Mouse (Mus musculus) forebrain, embryonic 14.5 days (tissue): ENCODE results near the gene Pde6g. TPM values are rescaled to one million over a fixed set of nuclear protein-coding genes. Genes with fewer than 3 reads are reported as not detected.
"Not testable (repeated sequence)": the region's sequence is repeated elsewhere in the genome, so short reads cannot be mapped to it uniquely, and the experiment has no call there.

Experiments used
- ATAC-seq: fragments of 200-750 bp; cut with Nextera tagmentation; 2 replicates; pipeline ENCODE4 v1.8.0; 2017; ENCODE audit warnings: mild to moderate bottlenecking, moderate library complexity
- DNase-seq: peaks from one replicate; pipeline ENCODE4 v3.0.0-alpha.2; 2015; ENCODE audit warnings: low spot score
- H3K27ac ChIP-seq: fragments of 300-500 bp; sonication (generic); 2 replicates; pipeline ENCODE4 v1.5.1; 2014; ENCODE audit warnings: low read depth, mild to moderate bottlenecking, control low read depth, low read length, moderate library complexity
- H3K27me3 ChIP-seq: fragments of 300-500 bp; sonication (generic); replicated peaks from 2 replicates; pipeline ENCODE4 v1.6.1; 2014; ENCODE audit warnings: low read length, control low read depth, mixed read lengths; ENCODE audit not compliant: control insufficient read depth, insufficient read depth
- H3K36me3 ChIP-seq: fragments of 300-500 bp; sonication (generic); 2 replicates; pipeline ENCODE4 v1.6.1; 2014; ENCODE audit warnings: low read length, control low read depth; ENCODE audit not compliant: control insufficient read depth, insufficient read depth
- H3K4me1 ChIP-seq: fragments of 300-500 bp; sonication (generic); 2 replicates; pipeline ENCODE4 v1.6.1; 2014; ENCODE audit warnings: antibody characterized with exemption, low read length, control low read depth; ENCODE audit not compliant: control insufficient read depth, insufficient read depth
- H3K4me2 ChIP-seq: fragments of 300-500 bp; sonication (generic); 2 replicates; pipeline ENCODE4 v1.6.1; 2014; ENCODE audit warnings: mild to moderate bottlenecking, control low read depth, low read length
- H3K4me3 ChIP-seq: fragments of 300-500 bp; sonication (generic); 2 replicates; pipeline ENCODE4 v1.5.1; 2014; ENCODE audit warnings: low read depth, low read length, control low read depth
- H3K9ac ChIP-seq: fragments of 300-500 bp; sonication (generic); 2 replicates; pipeline ENCODE4 v1.6.1; 2014; ENCODE audit warnings: mild to moderate bottlenecking, low read length, control low read depth, moderate library complexity
- H3K9me3 ChIP-seq: fragments of 300-500 bp; sonication (generic); replicated peaks from 2 replicates; pipeline ENCODE4 v1.6.1; 2016; ENCODE audit warnings: low read length, control low read depth, mixed read lengths; ENCODE audit not compliant: control insufficient read depth
- WGBS: fragments of 180-500 bp; shearing (Covaris S2); extraction: QIAGEN DNeasy Blood & Tissue Kit; methylation state at CpG from one replicate; pipeline ENCODE4 v1.1.7; 2014; 5-methylcytosine and 5-hydroxymethylcytosine counted together
- polyA plus RNA-seq: library from polyadenylated mRNA; unstranded; fragments of >200 nt; fragmentation: Nextera tagmentation; extraction: Ambion mirVana; gene quantifications from 2 replicates; pipeline ENCODE4 v1.2.1, GENCODE M21; 2014

Pde6g gene
- polyA plus RNA-seq, 1 experiment from 2014 or later: not detected

GRCm38 (mm10) chr11:120418592-120418991 lies 34.7 kb downstream of the Pde6g start:
- Histone ChIP-seq H3K9ac (no peak overlapping the region), H3K36me3 (peaks cover 79% of the 10 kb centered on the region), H3K4me3 (no peak overlapping the region), H3K27me3 (no peaks in the 10 kb centered on the region), H3K9me3 (no peaks in the 10 kb centered on the region), H3K4me1 (no peaks in the 10 kb centered on the region), H3K4me2 (no peak overlapping the region), H3K27ac (no peak overlapping the region)
- DNase-seq: no peak
- no peak for ATAC-seq
- WGBS: 94% methylated on average over 1 of the region's 1 CpGs

- no peak overlapping the region for H3K27ac ChIP-seq
- H3K27me3 ChIP-seq: no peaks in the 10 kb centered on the region
- no peak overlapping the region for H3K4me3 ChIP-seq
- no peaks in the 10 kb centered on the region for H3K4me1 ChIP-seq
- H3K9me3 ChIP-seq: no peaks in the 10 kb centered on the region
- no peak for ATAC-seq
- no peak overlapping the region for H3K9ac ChIP-seq
- DNase-seq: no peak
- WGBS: 93% methylated on average over 7 of the region's 7 CpGs
- H3K4me2 ChIP-seq: no peak overlapping the region
- peaks cover 82% of the 10 kb centered on the region for H3K36me3 ChIP-seq
Observed at GRCm38 (mm10) chr11:120417852-120418251, 35.4 kb downstream of the Pde6g start.

DNA sequence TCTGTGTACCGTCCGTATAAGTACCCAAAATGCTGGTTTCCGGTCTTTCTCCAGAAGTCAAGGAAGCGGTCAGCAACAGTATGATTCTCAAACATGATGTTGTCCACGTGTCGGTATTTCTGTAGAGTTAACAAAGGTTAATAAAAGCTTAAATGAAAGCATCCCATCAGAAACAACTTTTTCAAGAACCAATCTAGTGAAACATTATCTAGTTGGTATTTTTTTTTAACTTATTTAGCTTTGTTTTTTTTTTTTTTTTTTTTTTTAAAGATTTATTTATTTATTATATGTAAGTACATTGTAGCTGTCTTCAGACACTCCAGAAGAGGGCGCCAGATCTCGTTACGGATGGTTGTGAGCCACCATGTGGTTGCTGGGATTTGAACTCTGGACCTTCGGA lies 39.7 kb downstream of the Pde6g start:
- H3K4me3 ChIP-seq, H3K9me3 ChIP-seq, H3K4me1 ChIP-seq, H3K27ac ChIP-seq, H3K4me2 ChIP-seq, DNase-seq, ATAC-seq, H3K9ac ChIP-seq, H3K27me3 ChIP-seq: not testable (repeated sequence)
- WGBS: 98% methylated on average over 7 of the region's 10 CpGs
- H3K36me3 ChIP-seq: peaks cover 87% of the 10 kb centered on the region

DNA sequence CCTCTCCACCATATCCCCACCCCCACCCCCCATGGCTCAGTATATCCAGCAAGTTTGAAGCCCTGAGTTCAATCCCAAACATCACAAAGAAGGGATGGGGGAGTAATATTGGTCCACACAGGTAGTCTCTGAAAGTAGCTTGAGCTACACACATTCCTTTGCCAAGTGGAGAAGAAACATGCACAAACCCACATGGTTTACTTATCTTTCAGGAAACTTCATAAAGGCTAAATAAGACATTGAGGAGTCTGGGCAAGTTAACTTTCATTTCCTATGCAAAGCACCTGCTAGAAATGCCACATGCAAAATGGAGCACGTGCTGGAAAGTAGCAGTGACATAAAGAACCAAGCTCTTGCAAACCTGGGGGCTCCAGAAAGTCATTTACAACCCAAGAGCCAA lies 46.9 kb downstream of the Pde6g start:
- 88% methylated on average over 1 of the region's 1 CpGs for WGBS
- Histone ChIP-seq H3K9ac (no peak overlapping the region), H3K27ac (no peak overlapping the region), H3K9me3 (no peaks in the 10 kb centered on the region), H3K4me2 (no peak overlapping the region), H3K4me1 (no peaks in the 10 kb centered on the region), H3K36me3 (peaks cover 85% of the 10 kb centered on the region), H3K4me3 (no peak overlapping the region), H3K27me3 (no peaks in the 10 kb centered on the region)
- no peak for DNase-seq
- ATAC-seq: no peak

- 92% methylated on average over 3 of the region's 3 CpGs for WGBS
Observed at GRCm38 (mm10) chr11:120405867-120406266, 47.4 kb downstream of the Pde6g start.

GRCm38 (mm10) chr11:120404814-120405213 lies 48.5 kb downstream of the Pde6g start:
- no peaks in the 10 kb centered on the region for H3K27me3 ChIP-seq
- no peak overlapping the region for H3K27ac ChIP-seq
- no peaks in the 10 kb centered on the region for H3K9me3 ChIP-seq
- no peaks in the 10 kb centered on the region for H3K4me1 ChIP-seq
- ATAC-seq (no peak), DNase-seq (no peak)
- H3K9ac ChIP-seq: no peak overlapping the region
- 97% methylated on average over 1 of the region's 1 CpGs for WGBS
- H3K4me3 ChIP-seq: no peak overlapping the region
- H3K36me3 ChIP-seq: peaks cover 85% of the 10 kb centered on the region
- H3K4me2 ChIP-seq: no peak overlapping the region

More at GRCm38 (mm10) chr11:120405867-120406266, 47.4 kb downstream of the Pde6g start:
- no peaks in the 10 kb centered on the region for H3K4me1 ChIP-seq
- no peak for DNase-seq
- H3K4me2 ChIP-seq: no peak overlapping the region
- no peak overlapping the region for H3K9ac ChIP-seq
- H3K9me3 ChIP-seq: no peaks in the 10 kb centered on the region
- no peak overlapping the region for H3K4me3 ChIP-seq
- no peak for ATAC-seq
- H3K36me3 ChIP-seq: peaks cover 85% of the 10 kb centered on the region
- H3K27me3 ChIP-seq: no peaks in the 10 kb centered on the region
- no peak overlapping the region for H3K27ac ChIP-seq

GRCm38 (mm10) chr11:120399319-120399718 lies 54.0 kb downstream of the Pde6g start:
- no peak overlapping the region for H3K4me3 ChIP-seq
- no peak overlapping the region for H3K27ac ChIP-seq
- H3K9ac ChIP-seq: no peak overlapping the region
- ATAC-seq: no peak
- H3K9me3 ChIP-seq: no peaks in the 10 kb centered on the region
- peaks cover 76% of the 10 kb centered on the region for H3K36me3 ChIP-seq
- no peaks in the 10 kb centered on the region for H3K27me3 ChIP-seq
- H3K4me2 ChIP-seq: no peak overlapping the region
- 100% methylated on average over 2 of the region's 2 CpGs for WGBS
- no peaks in the 10 kb centered on the region for H3K4me1 ChIP-seq
- DNase-seq: no peak

Other genes starting within 250 kb of the Pde6g start
- 12.6 and 14.5 TPM in 2 replicates for gene Bahcc1, start 220.6 kb downstream of the Pde6g start, polyA plus RNA-seq
- 3,852 and 3,863 TPM in 2 replicates for gene Actg1, start 105.0 kb downstream of the Pde6g start, polyA plus RNA-seq
- 0.75 and 1.4 TPM in 2 replicates for gene Fscn2, start 92.0 kb downstream of the Pde6g start, polyA plus RNA-seq
- gene Faap100, start 74.7 kb downstream of the Pde6g start, polyA plus RNA-seq: 51.7 and 71.1 TPM in 2 replicates
- 29.9 and 30.8 TPM in 2 replicates for gene Nploc4, start 15.8 kb downstream of the Pde6g start, polyA plus RNA-seq
- not detected in 2 replicates for gene Tspan10, start 10.9 kb downstream of the Pde6g start, polyA plus RNA-seq
- 11.6 and 15.3 TPM in 2 replicates for gene Oxld1, start 4.6 kb upstream of the Pde6g start, polyA plus RNA-seq
- 18.6 and 18.8 TPM in 2 replicates for gene Ccdc137, start 4.6 kb upstream of the Pde6g start, polyA plus RNA-seq
- 37.4 and 43.9 TPM in 2 replicates for gene Arl16, start 14.1 kb upstream of the Pde6g start, polyA plus RNA-seq
- 143 and 155 TPM in 2 replicates for gene Mrpl12, start 31.1 kb upstream of the Pde6g start, polyA plus RNA-seq
- gene Slc25a10, start 38.3 kb upstream of the Pde6g start, polyA plus RNA-seq: 29.7 and 31.6 TPM in 2 replicates
- 0.14 TPM in 1 of 2 replicates, not detected in the other for gene Gcgr, start 77.2 kb upstream of the Pde6g start, polyA plus RNA-seq
- 291 and 313 TPM in 2 replicates for gene Mcrip1, start 96.2 kb upstream of the Pde6g start, polyA plus RNA-seq
- not detected in 2 replicates for gene Ppp1r27, start 97.6 kb upstream of the Pde6g start, polyA plus RNA-seq
- 325 and 332 TPM in 2 replicates for gene P4hb, start 119.8 kb upstream of the Pde6g start, polyA plus RNA-seq
- gene Arhgdia, start 128.1 kb upstream of the Pde6g start, polyA plus RNA-seq: 449 and 481 TPM in 2 replicates
- 318 and 352 TPM in 2 replicates for gene Alyref, start 144.9 kb upstream of the Pde6g start, polyA plus RNA-seq
- 237 and 281 TPM in 2 replicates for gene Anapc11, start 144.9 kb upstream of the Pde6g start, polyA plus RNA-seq
- 0.46 and 0.98 TPM in 2 replicates for gene Npb, start 155.0 kb upstream of the Pde6g start, polyA plus RNA-seq
- 113 and 134 TPM in 2 replicates for gene Pcyt2, start 164.4 kb upstream of the Pde6g start, polyA plus RNA-seq
- gene Sirt7, start 171.7 kb upstream of the Pde6g start, polyA plus RNA-seq: 30.4 and 40.8 TPM in 2 replicates
- 20.0 and 23.6 TPM in 2 replicates for gene Mafg, start 180.1 kb upstream of the Pde6g start, polyA plus RNA-seq
- 33.6 and 33.9 TPM in 2 replicates for gene Pycr1, start 190.3 kb upstream of the Pde6g start, polyA plus RNA-seq
- gene Myadml2, start 194.7 kb upstream of the Pde6g start, polyA plus RNA-seq: 0.38 and 0.48 TPM in 2 replicates
- gene Notum, start 207.7 kb upstream of the Pde6g start, polyA plus RNA-seq: 0.36 and 0.61 TPM in 2 replicates
- 129 TPM in 2 replicates for gene Aspscr1, start 219.5 kb upstream of the Pde6g start, polyA plus RNA-seq